Mouse (Mus musculus): ENCODE results near the gene 4931406P16Rik. TPM values are rescaled to one million over a fixed set of nuclear protein-coding genes. Genes with fewer than 3 reads are reported as not detected.

4931406P16Rik gene
- polyA plus RNA-seq (2012; ENCODE audit: insufficient read depth, insufficient read length, low replicate concordance, missing spikeins), result not detected in 2 replicates

- WGBS, result 1% methylated on average over 41 of the region's 41 CpGs
- Histone ChIP-seq H3K4me3 (ENCODE audit: insufficient read depth, low read depth, low read length) (peak within 1 kb of the TSS; percentile 72), H3K4me1 (ENCODE audit: control insufficient read depth, insufficient read depth, low read length) (no peaks in the 10 kb centered on the region), H3K27ac (ENCODE audit: insufficient read depth, low read depth, low read length) (peak within 1 kb of the TSS; percentile 94)
- TF ChIP-seq CTCF (IDR thresholded peaks at IDR 0.05; ENCODE audit: insufficient read depth, low read depth, low read length) (no peak), POLR2A (IDR thresholded peaks at IDR 0.05; ENCODE audit: insufficient read depth, low read depth, low read length) (peak; percentile 90)
Observed at GRCm38 (mm10) chr7:34313443-34313875, at the start of gene 4931406P16Rik. 4931406P16Rik (minus strand) TSS chr7:34313551.

GRCm38 (mm10) chr7:34355629-34356028 lies 42.3 kb upstream of the 4931406P16Rik start:
- no peak for TF ChIP-seq POLR2A (IDR thresholded peaks at IDR 0.05; ENCODE audit: insufficient read depth, low read depth, low read length)
- TF ChIP-seq CTCF (IDR thresholded peaks at IDR 0.05; ENCODE audit: insufficient read depth, low read depth, low read length), result no peak
- WGBS, result 97% methylated on average over 4 of the region's 4 CpGs
- Histone ChIP-seq H3K27ac (ENCODE audit: insufficient read depth, low read depth, low read length) (no peak overlapping the region), H3K4me1 (ENCODE audit: control insufficient read depth, insufficient read depth, low read length) (no peaks in the 10 kb centered on the region), H3K4me3 (ENCODE audit: insufficient read depth, low read depth, low read length) (no peak overlapping the region)

- WGBS, result 89% methylated on average over 1 of the region's 1 CpGs
- H3K4me1 ChIP-seq (ENCODE audit: control insufficient read depth, insufficient read depth, low read length), result peaks cover 5% of the 10 kb centered on the region
- TF ChIP-seq CTCF (IDR thresholded peaks at IDR 0.05; ENCODE audit: insufficient read depth, low read depth, low read length) (no peak), POLR2A (IDR thresholded peaks at IDR 0.05; ENCODE audit: insufficient read depth, low read depth, low read length) (no peak)
- H3K27ac ChIP-seq (ENCODE audit: insufficient read depth, low read depth, low read length), result no peak overlapping the region
- H3K4me3 ChIP-seq (ENCODE audit: insufficient read depth, low read depth, low read length), result no peak overlapping the region
Observed at GRCm38 (mm10) chr7:34351997-34352396, 38.6 kb upstream of the 4931406P16Rik start.

GRCm38 (mm10) chr7:34350166-34350565 lies 36.8 kb upstream of the 4931406P16Rik start:
- TF ChIP-seq CTCF (IDR thresholded peaks at IDR 0.05; ENCODE audit: insufficient read depth, low read depth, low read length), result no peak
- no peak for TF ChIP-seq POLR2A (IDR thresholded peaks at IDR 0.05; ENCODE audit: insufficient read depth, low read depth, low read length)
- 37% methylated on average over 5 of the region's 5 CpGs for WGBS
- H3K27ac ChIP-seq (ENCODE audit: insufficient read depth, low read depth, low read length), result 0 out of 2 replicates have a peak overlapping the region, but pooled peaks have one; percentile 37

GRCm38 (mm10) chr7:34348011-34348410 lies 34.7 kb upstream of the 4931406P16Rik start:
- no peak for TF ChIP-seq POLR2A (IDR thresholded peaks at IDR 0.05; ENCODE audit: insufficient read depth, low read depth, low read length)
- WGBS, result 38% methylated on average over 1 of the region's 1 CpGs
- Histone ChIP-seq H3K27ac (ENCODE audit: insufficient read depth, low read depth, low read length) (peak overlapping the region; percentile 46; the same call in 1 of the 2 replicates), H3K4me3 (ENCODE audit: insufficient read depth, low read depth, low read length) (no peak overlapping the region), H3K4me1 (ENCODE audit: control insufficient read depth, insufficient read depth, low read length) (peaks cover 7% of the 10 kb centered on the region)

More at GRCm38 (mm10) chr7:34350166-34350565, 36.8 kb upstream of the 4931406P16Rik start:
- Histone ChIP-seq H3K4me3 (ENCODE audit: insufficient read depth, low read depth, low read length) (no peak overlapping the region), H3K4me1 (ENCODE audit: control insufficient read depth, insufficient read depth, low read length) (peaks cover 5% of the 10 kb centered on the region)

- TF ChIP-seq CTCF (IDR thresholded peaks at IDR 0.05; ENCODE audit: insufficient read depth, low read depth, low read length) (no peak), POLR2A (IDR thresholded peaks at IDR 0.05; ENCODE audit: insufficient read depth, low read depth, low read length) (no peak)
- Histone ChIP-seq H3K27ac (ENCODE audit: insufficient read depth, low read depth, low read length) (no peak overlapping the region), H3K4me1 (ENCODE audit: control insufficient read depth, insufficient read depth, low read length) (peaks cover 10% of the 10 kb centered on the region), H3K4me3 (ENCODE audit: insufficient read depth, low read depth, low read length) (no peak overlapping the region)
- 95% methylated on average over 3 of the region's 3 CpGs for WGBS
Observed at GRCm38 (mm10) chr7:34347041-34347440, 33.7 kb upstream of the 4931406P16Rik start.

- WGBS, result 98% methylated on average over 4 of the region's 4 CpGs
- TF ChIP-seq CTCF (IDR thresholded peaks at IDR 0.05; ENCODE audit: insufficient read depth, low read depth, low read length), result no peak
- TF ChIP-seq POLR2A (IDR thresholded peaks at IDR 0.05; ENCODE audit: insufficient read depth, low read depth, low read length), result no peak
Observed at GRCm38 (mm10) chr7:34346505-34346904, 33.2 kb upstream of the 4931406P16Rik start.

GRCm38 (mm10) chr7:34342040-34342793 lies 28.9 kb upstream of the 4931406P16Rik start:
- TF ChIP-seq CTCF (IDR thresholded peaks at IDR 0.05; ENCODE audit: insufficient read depth, low read depth, low read length) (no peak), POLR2A (IDR thresholded peaks at IDR 0.05; ENCODE audit: insufficient read depth, low read depth, low read length) (no peak)
- Histone ChIP-seq H3K27ac (ENCODE audit: insufficient read depth, low read depth, low read length) (peak overlapping the region; percentile 84), H3K4me1 (ENCODE audit: control insufficient read depth, insufficient read depth, low read length) (peaks cover 8% of the 10 kb centered on the region; the same call in 1 of the 2 replicates), H3K4me3 (ENCODE audit: insufficient read depth, low read depth, low read length) (no peak overlapping the region)
- WGBS, result 56% methylated on average over 10 of the region's 10 CpGs

More at GRCm38 (mm10) chr7:34346505-34346904, 33.2 kb upstream of the 4931406P16Rik start:
- H3K4me1 ChIP-seq (ENCODE audit: control insufficient read depth, insufficient read depth, low read length), result peaks cover 13% of the 10 kb centered on the region
- H3K27ac ChIP-seq (ENCODE audit: insufficient read depth, low read depth, low read length), result no peak overlapping the region
- H3K4me3 ChIP-seq (ENCODE audit: insufficient read depth, low read depth, low read length), result no peak overlapping the region

GRCm38 (mm10) chr7:34340841-34341240 lies 27.5 kb upstream of the 4931406P16Rik start:
- no peak overlapping the region for H3K27ac ChIP-seq (ENCODE audit: insufficient read depth, low read depth, low read length)
- WGBS, result 83% methylated on average over 5 of the region's 5 CpGs
- no peak for TF ChIP-seq CTCF (IDR thresholded peaks at IDR 0.05; ENCODE audit: insufficient read depth, low read depth, low read length)
- no peak overlapping the region for H3K4me3 ChIP-seq (ENCODE audit: insufficient read depth, low read depth, low read length)
- H3K4me1 ChIP-seq (ENCODE audit: control insufficient read depth, insufficient read depth, low read length), result peaks cover 8% of the 10 kb centered on the region; the same call in 1 of the 2 replicates
